Mouse (Mus musculus) urinary bladder, postnatal 4 days (tissue): ENCODE measurements around the gene Rab7b.

Experiments used
- DNase-seq, 2 experiments: peaks; one replicate each; pipeline ENCODE4 v3.0.0; 2021 to 2022; ENCODE audit warnings: low spot score in 2 of 2

Rab7b gene

GRCm38 (mm10) chr1:131695308-131695707 lies 6.8 kb downstream of the Rab7b start:
- DNase-seq, result no peak

- DNase-seq, result no peak
These were observed 7.8 kb downstream of the Rab7b start for GRCm38 (mm10) chr1:131696325-131696724.

- no peak for DNase-seq
These were observed 10.3 kb downstream of the Rab7b start for GRCm38 (mm10) chr1:131698770-131699169.

GRCm38 (mm10) chr1:131699642-131700041 lies 11.1 kb downstream of the Rab7b start:
- DNase-seq, result no peak

- DNase-seq, result no peak
These were observed 12.0 kb downstream of the Rab7b start for GRCm38 (mm10) chr1:131700447-131700846.

- no peak for DNase-seq
These were observed 12.9 kb downstream of the Rab7b start for GRCm38 (mm10) chr1:131701391-131701790.

- DNase-seq, result no peak
These were observed 13.7 kb downstream of the Rab7b start for GRCm38 (mm10) chr1:131702094-131702766.

GRCm38 (mm10) chr1:131703482-131703881 lies 15.0 kb downstream of the Rab7b start:
- no peak for DNase-seq

- no peak for DNase-seq
These were observed 19.8 kb downstream of the Rab7b start for GRCm38 (mm10) chr1:131708338-131708737.

- no peak for DNase-seq
These were observed 23.0 kb downstream of the Rab7b start for GRCm38 (mm10) chr1:131711518-131711917.

GRCm38 (mm10) chr1:131712386-131712785 lies 23.9 kb downstream of the Rab7b start:
- peak; percentile 72 to 85 for DNase-seq

- peak in 1 of 2 experiments; percentile 39 for DNase-seq
These were observed 26.2 kb downstream of the Rab7b start for GRCm38 (mm10) chr1:131714388-131715337.

GRCm38 (mm10) chr1:131718952-131719694 lies 30.6 kb downstream of the Rab7b start:
- no peak for DNase-seq

GRCm38 (mm10) chr1:131721989-131722388 lies 33.5 kb downstream of the Rab7b start:
- DNase-seq, result peak in 1 of 2 experiments; percentile 44

- DNase-seq, result no peak
These were observed 35.1 kb downstream of the Rab7b start for GRCm38 (mm10) chr1:131723549-131723948.

GRCm38 (mm10) chr1:131726586-131726985 lies 38.1 kb downstream of the Rab7b start:
- no peak for DNase-seq

- DNase-seq, result no peak
These were observed 42.3 kb downstream of the Rab7b start for GRCm38 (mm10) chr1:131730639-131731437.

- DNase-seq, result no peak
These were observed 45.1 kb downstream of the Rab7b start for GRCm38 (mm10) chr1:131733474-131734180.

GRCm38 (mm10) chr1:131734657-131735273 lies 46.3 kb downstream of the Rab7b start:
- DNase-seq, result no peak

GRCm38 (mm10) chr1:131736494-131736893 lies 48.0 kb downstream of the Rab7b start:
- DNase-seq, result no peak
